Mouse (Mus musculus) cortical plate, adult 2 months (tissue): ENCODE measurements around the gene Obsl1.

ENCODE experiments used
- CTCF ChIP-seq: fragments of 200-500 bp; IDR thresholded peaks from 2 replicates; pipeline ENCODE4 v1.5.1; 2011; ENCODE audit warnings: mild to moderate bottlenecking, control low read depth, low read length; ENCODE audit not compliant: insufficient read depth; ENCODE audit errors: extremely low read depth
- POLR2A ChIP-seq: fragments of 200-500 bp; IDR thresholded peaks from 2 replicates; pipeline ENCODE4 v1.6.1; 2011; ENCODE audit warnings: mild to moderate bottlenecking, low read length, control low read depth; ENCODE audit not compliant: insufficient read depth; ENCODE audit errors: extremely low read depth

- TF ChIP-seq CTCF (no peak), POLR2A (no peak)
These were observed 3.2 kb downstream of the Obsl1 start for GRCm38 (mm10) chr1:75502945-75503650.
